Mouse (Mus musculus) spleen, adult 18-20 months (tissue): ENCODE measurements around the gene Parvg.

Experiments
- DNase-seq, 2 experiments: peaks; one replicate each; pipeline ENCODE4 v3.0.0; 2022; ENCODE audit warnings: mixed read lengths in 2 of 2

The Parvg gene

GRCm38 (mm10) chr15:84351915-84352844 lies 28.4 kb downstream of the Parvg start:
- no peak for DNase-seq

GRCm38 (mm10) chr15:84355081-84355480 lies 31.3 kb downstream of the Parvg start:
- DNase-seq = no peak

GRCm38 (mm10) chr15:84364746-84365145 lies 40.9 kb downstream of the Parvg start:
- no peak for DNase-seq

GRCm38 (mm10) chr15:84365675-84366381 lies 42.0 kb downstream of the Parvg start:
- no peak for DNase-seq

GRCm38 (mm10) chr15:84366574-84366989 lies 42.8 kb downstream of the Parvg start:
- DNase-seq = no peak

GRCm38 (mm10) chr15:84367402-84367801 lies 43.6 kb downstream of the Parvg start:
- no peak for DNase-seq

- DNase-seq = no peak
Measured at GRCm38 (mm10) chr15:84372801-84373200, 49.0 kb downstream of the Parvg start.

- DNase-seq = no peak
Measured at GRCm38 (mm10) chr15:84378734-84379133, 54.9 kb downstream of the Parvg start.

GRCm38 (mm10) chr15:84380181-84380580 lies 56.4 kb downstream of the Parvg start:
- DNase-seq = no peak

GRCm38 (mm10) chr15:84384066-84384465 lies 60.2 kb downstream of the Parvg start:
- no peak for DNase-seq

GRCm38 (mm10) chr15:84385995-84386565 lies 62.3 kb downstream of the Parvg start:
- DNase-seq = no peak

GRCm38 (mm10) chr15:84388698-84389131 lies 64.9 kb downstream of the Parvg start:
- no peak for DNase-seq

- DNase-seq = no peak
Measured at GRCm38 (mm10) chr15:84392131-84392530, 68.3 kb downstream of the Parvg start.
